Mouse (Mus musculus) WW6 (cell line): Measurements from ENCODE around the gene Xylt2.
"Not testable (repeated sequence)": the region's sequence is repeated elsewhere in the genome, so short reads cannot be mapped to it uniquely, and the experiment has no call there.

Experiments
- DNase-seq: peaks from one replicate; pipeline ENCODE4 v3.0.0-alpha.2; 2013; ENCODE audit warnings: low read depth, low spot score

Gene Xylt2

DNA sequence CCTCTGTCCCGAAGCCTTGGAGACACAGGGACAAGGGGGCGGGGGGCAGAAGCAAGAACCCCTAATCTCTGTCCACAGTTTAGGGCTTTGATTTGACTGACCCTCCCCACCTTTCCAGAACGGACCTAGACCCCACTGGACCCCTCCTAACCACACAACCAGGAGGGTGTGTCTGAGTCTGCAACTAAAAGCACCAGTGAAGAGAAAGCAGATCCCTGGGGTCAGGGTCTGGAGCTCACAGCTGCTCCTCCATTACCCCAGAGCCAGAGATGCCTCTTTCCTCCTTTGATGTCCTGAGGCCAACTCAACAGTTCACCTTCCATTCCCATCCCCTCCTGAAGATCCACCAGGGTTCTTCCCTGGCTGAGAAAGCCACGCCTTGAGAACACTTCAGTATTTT, 1.0 kb downstream of the Xylt2 start:
- no peak for DNase-seq

GRCm38 (mm10) chr11:94675446-94675845, 1.9 kb downstream of the Xylt2 start:
- DNase-seq, result no peak

- DNase-seq, result no peak
These were observed 2.3 kb downstream of the Xylt2 start for GRCm38 (mm10) chr11:94674984-94675383.

DNA sequence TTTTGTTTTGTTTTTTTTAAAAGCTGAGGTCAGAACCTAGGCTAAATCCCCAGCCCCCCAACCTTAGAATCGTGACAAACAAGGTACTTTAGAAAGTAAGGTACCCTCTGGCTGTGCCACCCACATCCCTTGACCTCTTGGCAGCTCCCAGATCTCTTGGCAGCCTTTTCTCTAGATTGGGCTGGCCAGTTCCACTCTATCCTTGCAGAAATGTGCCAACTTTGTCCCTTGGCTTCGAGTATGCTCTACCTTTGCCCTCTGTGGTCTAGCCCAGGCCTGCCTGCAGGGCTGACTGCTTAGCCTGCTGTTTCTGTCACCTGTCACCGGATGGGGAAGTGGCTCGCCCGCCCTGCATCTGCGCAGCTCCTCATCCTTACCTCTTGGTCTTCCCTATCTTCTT, 12.0 kb downstream of the Xylt2 start:
- no peak for DNase-seq

DNA sequence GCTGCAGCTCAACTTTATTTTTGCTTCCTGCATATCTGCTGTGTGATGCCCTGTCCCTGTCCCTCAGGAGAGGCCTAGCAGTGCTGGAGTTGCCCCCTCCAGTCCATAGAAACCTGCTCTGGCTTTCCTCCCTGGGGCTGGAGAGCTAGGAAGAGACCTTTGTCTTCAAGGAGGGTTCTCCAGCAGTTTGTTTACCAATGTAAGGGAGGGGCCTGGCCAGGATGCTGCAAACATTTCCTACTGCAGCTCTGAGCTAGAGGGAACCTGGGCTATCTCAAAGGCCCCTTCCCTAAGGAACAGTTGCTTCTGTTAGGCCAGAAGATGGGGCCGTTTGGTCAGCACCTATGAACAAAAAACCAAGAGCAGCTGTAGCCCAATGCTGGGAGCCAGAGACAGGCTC, 16.0 kb downstream of the Xylt2 start:
- DNase-seq, result no peak

DNA sequence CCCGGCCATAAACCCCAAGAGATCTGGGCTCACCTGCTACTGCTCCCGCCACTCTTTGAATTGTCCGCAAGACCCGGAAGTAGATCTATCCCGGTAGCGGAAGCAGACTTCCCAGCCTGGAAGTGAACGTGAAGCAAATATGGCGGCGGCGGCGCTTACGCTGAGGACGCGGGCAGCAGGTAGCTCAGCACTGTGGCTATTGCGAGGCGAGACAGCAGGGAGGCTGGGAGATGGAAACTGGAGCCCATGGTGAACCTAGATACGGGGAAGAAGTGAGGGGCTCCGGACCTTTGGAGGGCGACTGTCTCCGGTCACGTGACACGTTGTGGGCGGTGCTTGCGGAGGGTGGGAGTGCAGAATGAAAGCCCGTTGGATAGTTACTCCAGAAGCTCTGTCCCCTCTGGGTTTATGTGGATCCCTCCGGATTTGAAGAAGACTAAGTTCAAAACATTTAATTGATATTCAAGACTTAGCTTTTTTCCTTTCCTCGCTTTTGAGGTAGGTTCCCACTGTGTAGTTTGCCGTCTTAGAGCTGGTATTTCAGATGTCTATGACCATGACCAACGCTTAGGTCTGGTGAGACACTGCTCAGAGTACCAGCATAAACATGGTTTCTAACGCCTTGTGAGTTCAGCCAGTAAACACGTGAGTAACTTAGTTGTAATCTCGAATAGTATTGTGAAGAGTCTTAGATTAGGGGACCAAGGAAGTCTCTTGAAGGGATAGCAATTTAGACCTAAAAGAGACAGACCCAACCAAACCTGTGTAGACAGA, 23.5 kb downstream of the Xylt2 start, which contains the start of the genes Mrpl27 and Eme1:
Gene Mrpl27 (plus strand): TSS at position 105 of the 774 bp plus-strand sequence.
Gene Eme1 (minus strand): TSS at position 302 of the 774 bp plus-strand sequence.
- peak; percentile 63 for DNase-seq

GRCm38 (mm10) chr11:94652973-94653372, 24.3 kb downstream of the Xylt2 start:
- DNase-seq, result no peak

GRCm38 (mm10) chr11:94651241-94651640, 26.1 kb downstream of the Xylt2 start:
- not testable (repeated sequence) for DNase-seq

DNA sequence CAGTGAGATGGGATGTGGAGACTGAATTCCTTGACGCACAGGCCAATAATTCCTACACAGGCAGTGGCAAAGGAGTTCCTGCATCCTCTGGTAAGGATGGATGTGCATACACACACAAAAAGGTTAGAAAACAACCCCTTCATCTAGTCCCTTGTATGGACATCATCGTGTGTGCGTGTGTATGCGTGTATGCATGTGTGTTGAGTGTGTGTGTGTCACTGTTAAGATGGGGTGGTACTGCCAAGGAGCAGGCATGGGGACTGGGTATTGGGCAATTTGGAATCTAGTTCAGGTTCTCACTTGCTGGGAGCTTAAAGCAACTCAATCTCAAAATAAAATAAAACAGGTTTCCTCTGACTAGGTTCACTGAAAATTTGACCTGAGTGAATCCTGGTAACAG, 30.9 kb downstream of the Xylt2 start:
- DNase-seq, result no peak

DNA sequence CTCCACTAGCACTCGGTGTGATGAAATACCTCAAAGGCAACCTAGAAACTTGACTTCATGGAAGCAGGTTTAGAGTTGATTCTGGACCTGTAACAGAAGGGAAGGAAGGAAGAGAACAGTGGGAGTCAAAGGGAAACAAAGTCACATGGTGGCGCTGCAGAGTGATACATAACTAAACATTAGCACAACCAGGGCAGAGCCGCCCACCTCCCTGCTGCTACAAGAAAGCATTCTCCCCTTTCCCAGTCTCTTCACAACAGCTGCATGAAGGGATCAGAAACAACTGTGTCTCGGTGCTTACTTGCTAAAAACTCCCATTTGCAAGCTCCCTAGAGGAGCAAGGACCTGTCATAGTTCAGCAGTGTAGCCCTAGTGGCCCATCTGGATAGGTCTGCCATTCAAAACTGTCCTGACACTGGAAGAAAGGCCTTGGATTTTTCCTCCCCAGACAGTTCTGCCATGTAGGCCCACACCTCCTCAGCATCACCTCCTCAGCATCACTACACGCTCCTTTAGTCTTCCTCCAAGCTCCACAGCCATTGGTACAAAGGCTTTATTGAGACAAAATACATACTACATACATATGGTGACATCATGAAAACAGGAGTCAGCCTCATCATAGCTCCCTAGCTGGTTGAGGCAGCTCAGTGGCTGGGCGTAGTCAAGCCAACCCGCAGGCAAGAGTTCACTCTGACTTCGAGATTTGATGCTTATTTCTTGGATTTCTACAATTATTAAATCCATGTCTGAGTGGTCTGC, 32.7 kb downstream of the Xylt2 start:
- DNase-seq, result no peak

- no peak for DNase-seq
These were observed 42.9 kb downstream of the Xylt2 start for GRCm38 (mm10) chr11:94634431-94634830.

DNA sequence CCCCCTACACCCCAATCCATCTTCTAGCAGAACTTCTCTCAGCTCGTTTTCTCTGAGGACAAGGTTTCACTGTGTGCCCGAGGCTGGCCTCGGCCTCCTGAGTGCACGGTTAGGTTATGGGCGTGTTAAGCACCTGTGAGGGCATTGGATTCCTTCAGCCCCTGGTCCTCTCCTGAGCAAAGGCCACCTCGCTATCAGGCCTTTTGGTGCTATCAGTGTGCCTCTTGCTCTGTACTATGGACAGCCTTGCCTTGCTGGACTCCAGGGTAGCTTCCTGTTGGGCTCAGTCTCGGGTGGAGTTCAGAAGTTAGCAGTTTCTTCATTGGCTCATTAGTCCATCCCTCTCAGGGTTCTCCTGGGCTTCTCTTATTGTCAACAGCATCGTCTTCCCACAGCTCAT, 44.3 kb downstream of the Xylt2 start:
- no peak for DNase-seq

DNA sequence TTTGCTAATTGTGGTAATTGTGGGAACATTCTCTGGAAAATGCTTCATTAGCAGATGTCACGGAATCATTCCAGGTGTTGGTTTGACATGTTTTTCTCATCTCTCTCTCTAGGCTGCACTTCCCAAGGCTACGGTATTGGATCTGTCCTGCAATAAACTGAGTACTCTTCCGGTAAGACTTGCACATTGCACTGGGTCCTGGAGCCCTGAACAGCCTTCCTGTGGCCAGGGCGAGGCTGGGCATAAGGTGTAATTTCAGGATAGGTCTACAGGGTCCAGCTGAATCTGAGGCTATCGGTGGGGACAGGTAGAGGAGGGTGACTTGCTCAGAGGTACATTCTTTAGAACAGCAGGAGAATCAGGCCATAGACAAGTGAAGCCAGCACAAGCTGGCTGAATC, 45.3 kb downstream of the Xylt2 start:
- DNase-seq, result no peak

DNA sequence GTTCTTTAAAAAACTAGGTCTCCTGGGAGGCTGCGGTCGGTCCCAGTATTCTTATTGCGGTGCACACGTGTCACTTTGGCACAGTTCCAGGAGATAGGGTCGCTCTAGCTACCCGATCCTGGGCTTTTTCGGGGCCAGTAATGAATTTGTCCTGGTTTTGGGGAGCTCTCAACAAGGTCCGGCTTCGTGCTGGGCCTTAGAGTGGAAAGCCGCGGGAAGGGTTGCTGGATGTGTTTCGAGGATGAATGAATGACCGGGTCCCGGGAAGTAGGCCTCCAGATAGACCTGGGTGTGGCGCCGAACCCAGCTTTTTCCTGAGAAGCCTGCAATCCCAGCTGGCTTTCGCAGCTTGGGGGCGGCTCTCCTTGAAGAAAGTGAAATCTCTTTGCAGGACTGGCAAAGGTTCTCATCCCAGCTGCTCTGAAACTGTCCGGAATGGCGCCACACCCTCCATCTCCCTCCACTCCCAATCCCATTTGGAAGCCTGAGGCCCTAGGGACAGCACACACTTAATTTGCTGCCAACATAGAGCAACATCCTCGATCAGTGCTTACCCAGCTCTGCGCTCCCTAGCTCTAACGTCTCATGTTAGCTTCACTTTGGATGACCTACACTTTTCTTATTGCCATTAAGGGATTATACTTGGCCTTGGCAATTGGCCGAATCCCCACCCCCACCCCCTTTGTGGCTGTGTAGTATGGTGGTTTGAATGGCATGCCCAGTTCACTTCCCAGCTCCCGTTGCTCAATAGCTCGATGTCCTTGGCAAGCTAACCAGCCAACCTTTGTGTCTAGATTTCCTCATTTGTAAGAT, 46.9 kb downstream of the Xylt2 start:
- no peak for DNase-seq

DNA sequence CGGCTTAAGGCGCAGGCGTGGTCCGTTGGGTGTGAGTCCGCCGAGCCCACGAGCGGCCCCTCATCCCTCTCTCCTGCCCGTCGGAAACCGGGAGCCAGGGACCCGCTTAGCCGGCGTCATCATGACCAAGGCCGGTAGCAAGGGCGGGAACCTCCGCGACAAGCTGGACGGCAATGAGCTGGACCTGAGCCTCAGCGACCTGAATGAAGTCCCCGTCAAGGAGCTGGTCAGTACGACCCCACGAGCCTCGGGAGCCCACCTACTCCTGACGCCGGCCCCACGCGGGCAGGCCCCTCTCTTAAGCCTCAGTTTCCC, 47.5 kb downstream of the Xylt2 start:
- DNase-seq, result no peak

GRCm38 (mm10) chr11:94629199-94629883, 48.0 kb downstream of the Xylt2 start, which contains the start of gene Lrrc59:
TSS of gene Lrrc59 (plus strand) at chr11:94629767.
- DNase-seq, result peak; percentile 83

GRCm38 (mm10) chr11:94622162-94622561, 55.2 kb downstream of the Xylt2 start:
- DNase-seq, result no peak

DNA sequence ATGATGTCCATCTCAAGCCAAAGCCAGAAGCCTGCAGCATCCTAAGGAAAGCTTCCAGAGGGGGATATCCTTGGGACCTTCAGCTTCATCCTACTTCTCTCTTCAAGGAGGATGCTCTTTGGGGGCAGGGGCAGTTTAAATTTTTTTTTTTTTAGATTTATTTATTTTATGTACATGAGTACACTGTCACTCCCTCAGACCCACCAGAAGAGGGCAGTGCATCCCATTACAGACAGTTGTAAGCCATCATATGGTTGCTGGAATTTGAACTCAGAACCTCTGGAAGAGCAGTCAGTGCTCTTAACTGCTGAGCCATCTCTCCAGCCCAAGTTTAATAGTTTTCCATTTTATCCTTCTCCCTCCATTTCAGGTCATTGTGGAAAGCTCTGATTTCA, 55.9 kb downstream of the Xylt2 start:
- DNase-seq, result no peak

DNA sequence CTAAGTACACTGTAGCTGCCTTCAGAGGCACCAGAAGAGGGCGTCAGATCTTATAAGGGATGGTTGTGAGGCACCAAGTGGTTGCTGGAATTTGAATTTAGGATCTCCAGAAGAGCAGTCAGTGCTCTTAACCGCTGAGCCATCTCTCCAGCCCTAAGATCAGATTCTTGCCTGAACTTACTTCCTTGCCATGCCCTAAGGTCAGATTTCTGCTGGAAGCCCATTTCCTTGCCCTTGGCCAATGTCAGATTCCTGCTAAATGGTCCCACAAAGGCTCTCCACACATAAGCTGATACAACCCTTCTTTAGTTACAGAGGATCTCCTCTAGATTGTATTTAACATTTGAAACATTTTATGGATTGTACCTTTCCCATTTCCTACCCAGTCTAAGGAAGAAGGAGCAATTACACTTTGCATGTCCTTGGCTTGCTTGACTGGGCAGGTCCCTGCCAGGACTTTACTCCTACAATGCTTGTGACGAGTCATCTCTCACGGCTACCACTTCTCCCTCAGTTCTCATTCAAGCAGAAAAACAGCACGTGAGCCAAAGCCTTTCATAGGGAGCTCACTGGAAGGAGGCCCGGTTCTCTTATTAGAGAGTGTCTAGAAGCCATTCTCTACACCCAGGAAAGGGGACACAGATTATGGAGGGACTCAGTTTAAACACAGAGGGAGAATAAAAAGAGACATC, 56.4 kb downstream of the Xylt2 start:
- no peak for DNase-seq

DNA sequence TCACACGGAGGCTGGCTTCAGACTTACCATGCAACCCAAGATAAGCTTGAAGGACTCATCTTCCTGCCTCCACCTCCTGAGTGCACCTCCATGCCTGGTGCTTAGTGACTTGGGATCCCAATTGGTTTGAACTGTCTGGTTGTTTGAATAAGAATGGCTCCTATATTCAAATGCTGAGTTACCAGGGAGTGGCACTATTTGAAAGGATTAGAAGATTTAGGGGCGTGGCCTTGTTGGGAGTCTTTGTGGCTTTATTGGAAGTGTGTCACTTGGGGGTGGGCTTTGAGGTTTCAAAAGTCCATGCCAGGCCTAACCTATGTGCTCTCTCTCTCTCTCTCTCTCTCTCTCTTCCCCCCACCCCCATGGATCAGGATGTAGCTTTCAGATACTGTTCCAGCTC, 59.7 kb downstream of the Xylt2 start:
- no peak for DNase-seq

GRCm38 (mm10) chr11:94615494-94615893, 61.8 kb downstream of the Xylt2 start:
- no peak for DNase-seq
